Mouse (Mus musculus) megakaryocyte, embryonic 14.5 days (primary cell): ENCODE measurements at regions not wholly inside any gene's neighbourhood (a gene's known extent, or its start where the extent isn't known, plus 50 kb on each side); places are given as distances from the start of the nearest gene placed in this dataset.

Experiments
- FLI1 ChIP-seq: IDR thresholded peaks from 2 replicates; pipeline ENCODE4 v1.6.1; 2012; ENCODE audit warnings: low read length, inconsistent platforms, mixed read lengths
- GATA1 ChIP-seq: IDR thresholded peaks from 3 replicates; pipeline ENCODE4 v1.6.1; 2012; ENCODE audit warnings: mixed read lengths, low read length, inconsistent platforms, borderline replicate concordance

DNA sequence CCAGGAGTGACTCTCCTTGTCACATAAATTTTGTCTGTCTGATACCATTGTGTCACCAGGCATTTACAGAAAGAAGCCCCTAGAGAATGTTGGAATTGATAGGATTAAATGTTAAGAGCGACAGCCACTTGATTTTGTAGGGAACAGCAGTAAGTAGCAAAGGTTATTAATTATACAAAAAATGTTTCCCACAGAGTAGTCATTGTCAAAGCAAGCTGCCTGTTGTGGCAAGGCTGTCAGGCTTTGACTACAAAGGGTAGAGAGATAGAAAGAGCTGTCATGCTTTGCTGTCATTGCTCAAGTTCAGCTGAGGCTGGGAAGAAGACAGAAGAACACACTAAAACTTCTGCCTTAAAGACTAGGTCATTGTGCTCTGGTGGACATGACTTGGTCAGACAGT, 193.8 kb downstream of the Gm7361 start:
- no peak for TF ChIP-seq GATA1
- TF ChIP-seq FLI1 = no peak
